Mouse (Mus musculus) cortical plate, adult 2 months (tissue): Measurements from ENCODE around the gene Dnaic1.

Experiments used
- CTCF ChIP-seq: fragments of 200-500 bp; IDR thresholded peaks from 2 replicates; pipeline ENCODE4 v1.5.1; 2011; ENCODE audit warnings: mild to moderate bottlenecking, control low read depth, low read length; ENCODE audit not compliant: insufficient read depth; ENCODE audit errors: extremely low read depth
- POLR2A ChIP-seq: fragments of 200-500 bp; IDR thresholded peaks from 2 replicates; pipeline ENCODE4 v1.6.1; 2011; ENCODE audit warnings: mild to moderate bottlenecking, low read length, control low read depth; ENCODE audit not compliant: insufficient read depth; ENCODE audit errors: extremely low read depth

DNA sequence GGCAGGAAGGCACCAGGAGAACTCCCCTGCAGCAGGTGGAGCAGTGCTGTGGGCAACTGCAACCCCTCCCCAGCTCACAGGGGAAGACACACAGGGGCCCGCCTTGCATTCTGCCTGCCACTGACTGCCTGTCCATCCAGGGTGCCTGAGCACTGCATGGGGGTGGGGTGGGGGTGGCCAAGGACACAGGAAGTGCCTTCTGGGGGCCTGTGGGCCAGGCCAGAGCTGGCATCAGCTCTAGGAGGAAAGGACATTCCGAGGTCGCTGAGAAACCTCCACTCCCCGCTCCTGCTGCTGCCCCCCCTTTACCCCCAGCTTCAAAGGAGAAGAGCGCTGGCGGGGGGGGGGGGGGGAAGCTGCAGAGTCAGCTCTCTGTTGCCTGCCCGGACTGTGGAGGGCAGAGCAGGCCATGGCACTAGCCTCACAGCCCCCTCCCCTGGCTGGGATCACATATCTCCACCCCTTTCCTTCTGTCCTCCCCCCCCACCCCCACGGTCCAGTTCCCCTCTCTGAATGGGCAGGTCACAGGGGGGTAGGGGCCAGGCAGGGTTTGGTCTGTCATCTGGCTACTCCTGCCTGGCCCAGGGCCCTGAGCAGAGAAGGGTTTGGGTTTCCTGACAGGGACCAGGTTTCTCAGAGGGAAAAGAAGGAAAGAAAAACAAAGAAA, 95.6 kb downstream of the Dnaic1 start:
- no peak for TF ChIP-seq POLR2A
- TF ChIP-seq CTCF = no peak
